Mouse (Mus musculus) ES-Bruce4 (cell line): ENCODE data around the gene Sox15. TPM values are rescaled to one million over a fixed set of nuclear protein-coding genes. Genes with fewer than 3 reads are reported as not detected.

Source experiments
- H3K27ac ChIP-seq: 2 replicates; pipeline ENCODE4 v1.5.1; 2012; ENCODE audit warnings: low read length, inconsistent platforms; ENCODE audit not compliant: insufficient read depth
- H3K27me3 ChIP-seq: 2 replicates; pipeline ENCODE4 v1.6.1; 2012; ENCODE audit warnings: mild to moderate bottlenecking, low read length, inconsistent platforms; ENCODE audit not compliant: control insufficient read depth, poor library complexity, insufficient read depth, severe bottlenecking
- H3K36me3 ChIP-seq: 2 replicates; pipeline ENCODE4 v1.6.1; 2012; ENCODE audit warnings: inconsistent platforms, mild to moderate bottlenecking, low read length, moderate library complexity; ENCODE audit not compliant: control insufficient read depth, poor library complexity, insufficient read depth, severe bottlenecking
- H3K4me1 ChIP-seq: one replicate; pipeline ENCODE4 v1.8.1; 2011; ENCODE audit warnings: low read length; ENCODE audit not compliant: control insufficient read depth, insufficient read depth
- H3K4me3 ChIP-seq: 2 replicates; pipeline ENCODE4 v1.5.1; 2011; ENCODE audit warnings: low read depth, mild to moderate bottlenecking, low read length
- H3K9ac ChIP-seq: 2 replicates; pipeline ENCODE4 v1.6.1; 2012; ENCODE audit warnings: low read depth, mild to moderate bottlenecking, inconsistent platforms; ENCODE audit not compliant: poor library complexity, severe bottlenecking
- H3K9me3 ChIP-seq: replicated peaks from 2 replicates; pipeline ENCODE4 v1.6.1; 2012; ENCODE audit warnings: mild to moderate bottlenecking, low read length, inconsistent platforms; ENCODE audit not compliant: control insufficient read depth, poor library complexity, insufficient read depth, severe bottlenecking
- CTCF ChIP-seq: IDR thresholded peaks from one replicate; pipeline ENCODE4 v1.8.1; 2011; ENCODE audit warnings: low read depth, low read length
- EP300 ChIP-seq: IDR thresholded peaks from 2 replicates; pipeline ENCODE4 v1.6.1; 2011; ENCODE audit warnings: low read depth, low read length; ENCODE audit not compliant: insufficient read depth
- POLR2A ChIP-seq: IDR thresholded peaks from one replicate; pipeline ENCODE4 v1.8.1; 2011; ENCODE audit warnings: low read length; ENCODE audit not compliant: insufficient read depth
- polyA plus RNA-seq: library from polyadenylated mRNA; stranded (reverse); fragments of >200 nt; gene quantifications from 2 replicates; pipeline ENCODE4 v1.2.4, GENCODE M21; 2011; ENCODE audit warnings: low read depth; ENCODE audit not compliant: missing spikeins, insufficient read depth, insufficient read length

Gene Sox15
- polyA plus RNA-seq, 1 experiment = 45.2 TPM

DNA sequence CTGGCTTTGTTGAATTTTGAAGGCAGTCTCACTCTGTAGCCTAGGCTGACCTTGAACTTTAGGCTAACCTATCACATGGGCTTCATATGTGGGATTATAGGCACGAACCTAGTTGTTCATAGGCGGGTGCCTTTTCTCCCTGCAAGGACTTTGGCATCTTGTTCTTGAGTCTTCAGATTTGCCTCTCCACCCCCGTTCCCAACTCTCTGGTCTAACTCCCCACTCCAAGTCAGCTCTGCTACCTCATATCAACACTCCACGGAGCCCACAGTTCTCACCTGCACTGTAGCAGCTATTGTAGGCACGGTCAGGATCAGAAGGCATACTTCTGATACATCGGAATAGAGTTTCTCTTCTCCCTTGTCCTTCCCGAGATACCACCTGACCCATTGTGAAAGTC lies 28.5 kb downstream of the Sox15 start:
- Histone ChIP-seq H3K36me3 (peaks cover 18% of the 10 kb centered on the region), H3K27ac (peak overlapping the region; percentile 65), H3K27me3 (no peaks in the 10 kb centered on the region), H3K9me3 (no peaks in the 10 kb centered on the region), H3K4me3 (peak overlapping the region; percentile 68), H3K9ac (peak overlapping the region; percentile 85), H3K4me1 (no peaks in the 10 kb centered on the region)
- TF ChIP-seq POLR2A (no peak), CTCF (no peak), EP300 (no peak)

DNA sequence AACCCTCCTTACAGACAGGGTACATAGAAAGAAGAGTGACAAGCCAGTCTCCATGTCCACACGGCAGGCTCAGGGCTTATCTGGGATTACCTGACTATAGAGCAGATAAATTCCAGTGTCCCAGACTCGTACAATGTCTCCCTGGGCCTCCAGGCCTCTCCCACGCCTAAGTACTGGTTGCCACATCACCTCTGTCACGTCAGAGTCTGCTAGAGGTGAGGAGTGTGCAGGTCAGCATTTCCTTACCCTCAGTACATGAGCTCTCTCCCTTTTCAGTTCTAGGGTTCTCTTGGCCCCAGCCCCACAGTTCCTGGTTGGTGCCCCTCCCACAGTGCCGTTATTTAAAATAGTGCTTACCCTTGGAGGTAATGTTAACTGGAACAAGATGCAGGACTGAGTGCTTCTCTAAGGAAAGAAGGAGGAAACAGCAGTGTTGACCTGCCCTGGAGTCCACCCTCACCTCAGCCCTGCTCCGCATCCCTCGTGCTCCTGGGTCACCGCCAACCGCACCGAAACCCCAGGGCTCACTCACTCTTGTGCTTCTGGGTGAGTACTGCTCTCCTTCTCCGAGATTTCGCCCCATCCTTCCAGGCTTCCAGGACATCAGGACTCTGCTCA lies 29.1 kb downstream of the Sox15 start:
- H3K27me3 ChIP-seq = no peaks in the 10 kb centered on the region
- no peaks in the 10 kb centered on the region for H3K4me1 ChIP-seq
- H3K9ac ChIP-seq = peak overlapping the region; percentile 85
- no peaks in the 10 kb centered on the region for H3K9me3 ChIP-seq
- no peak for TF ChIP-seq CTCF
- no peak for TF ChIP-seq POLR2A
- no peak for TF ChIP-seq EP300
- H3K4me3 ChIP-seq = peak overlapping the region; percentile 68
- H3K27ac ChIP-seq = peak overlapping the region; percentile 65
- peaks cover 11% of the 10 kb centered on the region for H3K36me3 ChIP-seq

DNA sequence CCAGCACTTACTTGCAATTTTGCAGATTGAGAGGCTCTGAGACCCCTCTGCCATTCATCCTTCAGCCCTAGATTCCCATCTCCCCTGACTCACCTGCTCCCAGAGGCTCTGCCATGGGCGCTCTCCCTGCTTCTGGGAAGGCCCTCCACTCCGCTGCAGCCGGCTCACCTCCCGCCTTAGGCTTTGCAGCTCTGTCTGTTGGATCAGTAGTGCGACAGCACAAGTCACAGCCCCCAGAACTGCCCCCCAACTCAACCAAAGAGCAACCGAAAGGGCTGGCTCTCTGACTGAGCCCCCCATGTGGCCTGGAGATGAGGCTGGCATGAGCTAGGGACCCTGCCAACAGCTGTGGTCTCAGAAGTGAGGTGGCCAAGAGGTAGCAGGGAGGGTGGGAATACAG lies 29.8 kb downstream of the Sox15 start:
- peak overlapping the region; percentile 85 for H3K9ac ChIP-seq
- H3K36me3 ChIP-seq = peaks cover 5% of the 10 kb centered on the region; the same call in 1 of the 2 replicates
- H3K4me1 ChIP-seq = no peaks in the 10 kb centered on the region
- H3K27ac ChIP-seq = peak overlapping the region; percentile 65
- peak overlapping the region; percentile 68 for H3K4me3 ChIP-seq
- TF ChIP-seq POLR2A (no peak), CTCF (no peak), EP300 (no peak)
- no peaks in the 10 kb centered on the region for H3K9me3 ChIP-seq
- H3K27me3 ChIP-seq = no peaks in the 10 kb centered on the region

DNA sequence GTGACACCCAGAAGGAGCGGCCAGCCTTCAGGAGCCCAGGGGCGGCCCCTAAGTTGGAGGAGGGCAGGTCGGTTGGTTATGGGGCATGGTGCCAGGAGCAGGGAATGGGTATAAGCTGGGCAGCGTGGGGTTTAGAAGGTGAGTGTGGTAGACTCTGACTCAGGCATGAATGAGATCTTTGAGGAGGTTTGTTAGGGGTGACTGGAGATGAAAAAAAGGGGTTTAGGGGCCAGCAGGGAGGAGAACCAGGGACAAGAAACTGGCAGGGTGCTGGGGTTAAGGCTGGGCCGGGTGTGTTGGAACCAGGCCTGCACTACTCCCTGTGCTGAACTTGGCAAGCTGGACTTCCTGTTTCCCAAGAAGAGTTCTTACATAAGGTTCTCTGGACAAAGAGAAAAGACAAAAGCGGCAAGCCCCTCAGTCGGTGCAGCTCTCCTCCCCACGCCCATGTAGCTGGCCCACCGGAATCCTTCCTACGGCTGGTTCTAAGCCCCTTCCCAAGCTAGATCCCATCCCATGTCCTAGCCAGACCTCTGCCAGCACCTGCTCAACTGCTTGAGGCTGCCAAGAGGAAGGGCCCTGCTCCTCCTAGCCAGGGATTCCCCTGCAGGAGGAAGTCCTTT lies 30.5 kb downstream of the Sox15 start, which contains the start of gene Tnfsf13:
TSS of gene Tnfsf13 (minus strand) at position 259 of the 623 bp plus-strand sequence.
- H3K4me3 ChIP-seq = peak within 1 kb of the TSS; percentile 68
- no peaks in the 10 kb centered on the region for H3K4me1 ChIP-seq
- TF ChIP-seq POLR2A (no peak), CTCF (no peak)
- no peaks in the 10 kb centered on the region for H3K36me3 ChIP-seq
- H3K9me3 ChIP-seq = no peaks in the 10 kb centered on the region
- H3K9ac ChIP-seq = peak within 1 kb of the TSS; percentile 85
- H3K27me3 ChIP-seq = no peaks in the 10 kb centered on the region
- peak within 1 kb of the TSS; percentile 65 for H3K27ac ChIP-seq

DNA sequence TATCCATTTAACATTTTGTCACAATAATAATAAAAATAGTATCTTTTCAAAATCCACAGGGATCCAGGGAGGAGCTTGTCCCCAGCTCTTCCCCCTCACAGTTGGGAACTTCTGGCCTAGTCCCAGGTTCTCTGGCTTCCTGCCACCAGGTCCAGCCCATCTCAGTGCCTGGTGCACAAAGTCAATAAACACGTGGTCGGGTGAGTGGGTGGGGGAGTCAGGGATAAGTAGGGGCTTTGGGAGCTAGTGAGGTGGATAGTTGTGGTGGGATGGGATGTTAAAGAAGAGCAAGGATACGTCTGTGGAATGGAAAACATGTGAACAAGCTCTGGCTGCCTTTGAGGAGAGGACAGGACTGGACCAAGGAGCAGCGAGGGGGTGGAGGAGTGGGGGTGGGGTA lies 31.3 kb downstream of the Sox15 start:
- Histone ChIP-seq H3K36me3 (no peaks in the 10 kb centered on the region), H3K4me3 (peak overlapping the region; percentile 31), H3K27me3 (no peaks in the 10 kb centered on the region), H3K9ac (peak overlapping the region; percentile 85), H3K27ac (peak overlapping the region; percentile 65), H3K9me3 (no peaks in the 10 kb centered on the region), H3K4me1 (no peaks in the 10 kb centered on the region)
- TF ChIP-seq CTCF = no peak
- 0 out of 2 replicates have a peak, but pooled peaks have one; percentile 25 for TF ChIP-seq EP300
- peak; percentile 26 for TF ChIP-seq POLR2A

DNA sequence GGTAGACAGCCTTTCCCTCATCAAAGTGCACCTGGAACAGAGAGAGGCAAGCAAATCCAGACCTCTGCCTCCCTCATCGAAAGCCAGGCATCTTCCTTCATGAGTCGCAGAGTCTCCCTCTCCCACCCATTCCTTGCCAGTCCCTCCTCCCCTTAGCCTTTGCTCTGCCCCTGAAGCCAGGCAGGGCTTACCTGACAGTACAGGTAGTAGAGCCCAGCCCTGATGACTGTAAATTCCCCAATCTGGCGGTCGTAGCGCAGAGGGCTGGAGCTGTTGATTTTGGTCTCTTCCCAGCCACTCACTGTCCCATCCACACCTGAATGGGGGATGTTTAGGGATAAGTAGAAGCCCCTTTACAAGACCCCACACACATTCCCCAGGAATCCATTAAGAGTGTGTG lies 31.9 kb downstream of the Sox15 start:
- no peaks in the 10 kb centered on the region for H3K4me1 ChIP-seq
- peak overlapping the region; percentile 65 for H3K27ac ChIP-seq
- no peak for TF ChIP-seq CTCF
- TF ChIP-seq EP300 = no peak
- no peak for TF ChIP-seq POLR2A
- H3K4me3 ChIP-seq = peak overlapping the region; percentile 31
- no peaks in the 10 kb centered on the region for H3K36me3 ChIP-seq
- H3K9me3 ChIP-seq = no peaks in the 10 kb centered on the region
- H3K9ac ChIP-seq = peak overlapping the region; percentile 85
- no peaks in the 10 kb centered on the region for H3K27me3 ChIP-seq
